Mouse (Mus musculus): ENCODE data around the gene Ppip5k1.

GRCm38 (mm10) chr2:121403296-121403695 is 48.1 kb upstream of the Ppip5k1 start:
- TF ChIP-seq CTCF (IDR thresholded peaks at IDR 0.05; ENCODE audit: low read depth, low read length) (no peak), POLR2A (IDR thresholded peaks at IDR 0.05; ENCODE audit: extremely low read depth, insufficient read depth, low read length) (no peak)
